Mouse (Mus musculus) natural killer cell, adult 2 months (primary cell): ENCODE measurements around the gene Olfr514.

Source experiments
- DNase-seq, 2 experiments: peaks; one replicate each; pipeline ENCODE4 v3.0.0; 2022; ENCODE audit warnings: low spot score in 2 of 2

Gene Olfr514

GRCm38 (mm10) chr7:108825897-108826296 lies at the start of gene Olfr514:
Olfr514 (minus strand) TSS chr7:108825997.
- DNase-seq = no peak

GRCm38 (mm10) chr7:108872279-108872678 lies 46.5 kb upstream of the Olfr514 start, which contains the start of gene Olfr517:
Olfr517 (minus strand) TSS chr7:108872379.
- DNase-seq = no peak

GRCm38 (mm10) chr7:108850429-108850828 lies 24.6 kb upstream of the Olfr514 start, which contains the start of gene Olfr516:
Olfr516 (minus strand) TSS chr7:108850529.
- no peak for DNase-seq

- DNase-seq = peak; percentile 1 to 15
These were observed 11.1 kb downstream of the Olfr514 start for GRCm38 (mm10) chr7:108814593-108815215.

- DNase-seq = no peak
These were observed 28.4 kb downstream of the Olfr514 start for GRCm38 (mm10) chr7:108797205-108797933.
